Mouse (Mus musculus): ENCODE data around the gene Gm4881. TPM values are rescaled to one million over a fixed set of nuclear protein-coding genes. Genes with fewer than 3 reads are reported as not detected.

Gene Gm4881
- total and polyA plus RNA-seq, 2 experiments, result not detected

DNA sequence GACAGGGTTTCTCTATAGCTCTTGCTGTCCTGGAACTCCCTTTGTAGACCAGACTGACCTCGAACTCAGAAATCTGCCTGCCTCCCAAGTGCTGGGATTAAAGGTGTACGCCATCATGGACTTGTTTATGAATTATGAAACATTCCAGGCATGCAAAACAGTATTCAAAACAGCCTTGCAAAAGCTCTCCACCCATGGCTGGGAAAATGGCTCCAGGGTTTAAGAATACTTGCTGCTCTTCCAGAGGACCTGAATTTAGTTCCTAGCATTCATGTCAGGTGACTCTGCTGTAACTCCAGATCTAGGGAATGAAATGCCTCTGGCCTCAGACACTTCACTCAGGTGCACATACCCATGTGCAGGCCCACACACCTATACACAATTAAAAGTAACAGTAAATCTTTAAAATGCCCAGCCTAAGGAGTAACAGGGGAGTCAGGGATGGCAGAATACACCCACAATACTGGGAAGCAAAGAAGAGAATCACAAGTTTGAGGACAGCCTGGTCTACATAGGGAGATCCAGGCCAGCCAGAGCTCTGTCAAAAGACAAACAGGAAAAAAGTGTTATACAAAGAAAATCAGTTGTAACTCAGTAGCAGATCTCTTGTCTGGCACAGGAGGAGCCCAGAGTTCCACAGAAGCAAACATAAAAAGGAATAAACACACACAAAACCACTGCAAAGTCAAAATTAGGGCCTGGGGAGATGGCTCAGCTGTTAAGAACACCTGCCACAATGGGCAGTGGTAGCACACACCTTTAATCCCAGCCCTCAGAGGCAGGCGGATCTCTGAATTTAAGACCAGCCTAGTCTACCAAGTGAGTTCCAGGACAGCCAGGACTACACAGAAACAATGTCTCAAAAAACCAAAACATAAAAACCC, 52.8 kb downstream of the Gm4881 start:
- no peaks in the 10 kb centered on the region for H3K27me3 ChIP-seq (ENCODE audit: control insufficient read depth, insufficient read depth, low read length)
- no peaks in the 10 kb centered on the region; the same call in 1 of the 2 replicates for H3K79me2 ChIP-seq (ENCODE audit: control insufficient read depth, insufficient read depth, low read length)
- no peak overlapping the region for H3K4me3 ChIP-seq (ENCODE audit: insufficient read depth, low read depth, low read length)
- no peak for DNase-seq (ENCODE audit: extremely low read depth, low read depth, low spot score)
- TF ChIP-seq CTCF (IDR thresholded peaks at IDR 0.05; ENCODE audit: low read depth, low read length), result no peak
- no peak for TF ChIP-seq POLR2A (IDR thresholded peaks at IDR 0.05; ENCODE audit: extremely low read depth, insufficient read depth, low read length)
- WGBS, result 64% methylated on average over 3 of the region's 3 CpGs
- H3K36me3 ChIP-seq (ENCODE audit: control insufficient read depth, insufficient read depth, low read length), result peaks cover 28% of the 10 kb centered on the region
- H3K27ac ChIP-seq (replicated peaks; ENCODE audit: insufficient read depth, low read depth, low read length), result no peak overlapping the region
- no peak overlapping the region for H3K9ac ChIP-seq (ENCODE audit: low read depth, low read length)
- H3K4me1 ChIP-seq (ENCODE audit: control insufficient read depth, insufficient read depth, low read length), result peaks cover 2% of the 10 kb centered on the region; the same call in 1 of the 2 replicates

DNA sequence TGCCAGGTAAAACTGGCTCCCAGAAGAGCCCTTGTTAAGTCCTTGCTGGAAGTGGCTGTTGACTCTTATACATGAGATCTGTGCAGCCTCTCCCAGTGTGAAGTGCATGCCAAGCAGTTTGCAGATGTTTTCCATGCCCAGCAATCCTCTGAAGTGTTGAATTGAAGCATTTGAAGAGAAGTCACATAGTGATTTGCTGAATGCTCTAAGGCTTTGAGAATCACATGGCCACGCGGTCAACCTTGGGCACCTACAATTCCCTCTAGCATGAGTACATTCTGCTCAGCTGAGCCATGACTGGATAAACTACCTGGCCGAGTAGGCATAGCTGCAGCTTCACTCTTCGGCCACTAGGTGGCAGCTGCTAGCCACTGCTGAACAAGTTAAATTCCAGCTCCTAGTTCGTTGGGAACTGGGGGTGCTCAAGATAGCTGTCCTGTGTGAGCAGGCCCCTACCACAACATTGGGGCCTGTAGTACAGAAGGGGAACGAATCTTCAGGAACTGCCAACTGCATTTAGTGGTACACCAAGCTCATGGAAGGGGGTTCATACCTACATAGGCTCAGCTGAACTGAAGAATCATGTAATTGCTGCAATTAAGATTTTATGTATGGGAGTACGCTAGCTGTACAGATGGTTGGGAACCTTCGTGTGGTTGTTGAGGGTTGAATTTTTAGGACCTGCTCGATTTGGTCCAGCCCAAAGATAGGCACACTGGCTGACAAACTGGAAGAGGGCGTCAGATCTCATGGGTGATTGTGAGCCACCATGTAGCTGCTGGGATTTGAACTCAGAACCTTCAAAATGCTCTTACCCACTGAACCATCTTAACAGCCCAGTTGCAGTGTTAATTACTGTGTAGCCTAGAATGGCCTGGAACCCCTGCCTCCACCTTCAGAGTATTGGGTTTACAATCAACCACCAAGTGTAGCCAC, 53.7 kb downstream of the Gm4881 start:
- peak; percentile 68 for DNase-seq (ENCODE audit: extremely low read depth, low read depth, low spot score)
- no peak overlapping the region for H3K4me3 ChIP-seq (ENCODE audit: insufficient read depth, low read depth, low read length)
- H3K27me3 ChIP-seq (ENCODE audit: control insufficient read depth, insufficient read depth, low read length), result no peaks in the 10 kb centered on the region
- peaks cover 11% of the 10 kb centered on the region for H3K4me1 ChIP-seq (ENCODE audit: control insufficient read depth, insufficient read depth, low read length)
- TF ChIP-seq POLR2A (IDR thresholded peaks at IDR 0.05; ENCODE audit: extremely low read depth, insufficient read depth, low read length) (no peak), CTCF (IDR thresholded peaks at IDR 0.05; ENCODE audit: low read depth, low read length) (peak; percentile 98)
- peaks cover 32% of the 10 kb centered on the region for H3K36me3 ChIP-seq (ENCODE audit: control insufficient read depth, insufficient read depth, low read length)
- peaks cover 4% of the 10 kb centered on the region; the same call in 1 of the 2 replicates for H3K79me2 ChIP-seq (ENCODE audit: control insufficient read depth, insufficient read depth, low read length)
- H3K9ac ChIP-seq (ENCODE audit: low read depth, low read length), result no peak overlapping the region
- WGBS, result 27% methylated on average over 10 of the region's 10 CpGs
- H3K27ac ChIP-seq (replicated peaks; ENCODE audit: insufficient read depth, low read depth, low read length), result no peak overlapping the region

DNA sequence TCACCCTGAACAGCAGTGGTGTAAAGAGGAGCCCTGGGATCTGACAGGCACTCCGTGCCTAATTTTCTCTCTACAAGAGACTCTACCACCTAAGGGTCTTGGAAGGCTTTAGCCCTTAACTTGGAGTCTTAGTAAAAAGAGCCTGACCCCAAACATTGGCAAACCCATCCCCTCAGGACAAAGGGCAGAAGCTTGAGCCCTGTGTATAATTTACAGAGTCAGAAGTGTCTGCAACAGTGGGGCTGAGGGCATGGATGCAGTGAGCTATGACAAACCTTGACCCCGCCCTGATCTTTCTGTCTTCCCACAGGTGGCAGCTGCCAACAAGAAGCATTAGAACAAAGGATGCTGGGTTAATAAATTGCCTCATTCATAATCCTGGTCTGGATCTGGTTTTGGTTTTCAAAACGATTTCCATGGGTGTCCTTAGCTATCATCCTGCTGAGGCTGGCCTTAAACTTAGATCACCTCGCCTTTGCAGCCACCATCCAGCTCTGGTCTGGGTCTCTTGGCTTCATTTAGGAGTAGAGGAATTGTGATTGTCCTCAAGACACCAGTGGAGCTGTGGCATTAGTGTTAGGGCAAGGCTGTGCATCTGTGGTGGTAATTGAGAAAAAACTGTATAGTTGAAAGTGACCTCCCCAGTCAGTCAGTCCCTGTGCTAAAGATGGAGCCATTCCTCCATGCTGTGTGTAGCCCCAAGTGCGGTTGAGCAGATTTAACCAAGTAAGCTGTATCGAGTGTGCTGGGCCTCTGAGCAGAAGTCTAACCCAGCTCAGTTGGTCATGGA, 54.7 kb downstream of the Gm4881 start:
- Histone ChIP-seq H3K36me3 (ENCODE audit: control insufficient read depth, insufficient read depth, low read length) (peaks cover 32% of the 10 kb centered on the region), H3K4me3 (ENCODE audit: insufficient read depth, low read depth, low read length) (no peak overlapping the region), H3K9ac (ENCODE audit: low read depth, low read length) (no peak overlapping the region), H3K27ac (replicated peaks; ENCODE audit: insufficient read depth, low read depth, low read length) (no peak overlapping the region), H3K27me3 (ENCODE audit: control insufficient read depth, insufficient read depth, low read length) (no peaks in the 10 kb centered on the region), H3K79me2 (ENCODE audit: control insufficient read depth, insufficient read depth, low read length) (peaks cover 8% of the 10 kb centered on the region; the same call in 1 of the 2 replicates), H3K4me1 (ENCODE audit: control insufficient read depth, insufficient read depth, low read length) (peaks cover 13% of the 10 kb centered on the region)
- no peak for DNase-seq (ENCODE audit: extremely low read depth, low read depth, low spot score)
- WGBS, result 80% methylated on average over 6 of the region's 6 CpGs
- TF ChIP-seq CTCF (IDR thresholded peaks at IDR 0.05; ENCODE audit: low read depth, low read length), result no peak
- no peak for TF ChIP-seq POLR2A (IDR thresholded peaks at IDR 0.05; ENCODE audit: extremely low read depth, insufficient read depth, low read length)

DNA sequence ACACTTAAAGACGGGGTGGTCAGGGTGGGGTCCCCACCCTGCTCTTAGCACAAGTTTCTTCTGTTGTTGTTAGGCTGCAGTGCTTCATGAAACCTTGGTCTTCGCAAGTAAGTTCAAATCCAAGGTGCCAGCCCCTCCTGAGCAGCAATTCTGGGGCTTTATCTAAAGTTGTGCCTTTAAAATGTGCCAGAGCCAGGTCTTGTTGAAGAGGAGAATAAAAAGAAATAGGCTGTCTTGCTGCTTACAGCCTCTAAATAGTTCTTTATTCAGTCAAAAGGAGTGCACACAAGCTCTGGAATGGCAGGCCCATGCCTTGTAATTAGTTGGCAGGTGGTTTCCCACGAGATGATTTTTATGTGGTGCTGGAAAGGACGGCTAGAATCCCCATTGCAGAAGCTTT, 57.2 kb downstream of the Gm4881 start:
- H3K27ac ChIP-seq (replicated peaks; ENCODE audit: insufficient read depth, low read depth, low read length), result no peak overlapping the region
- H3K79me2 ChIP-seq (ENCODE audit: control insufficient read depth, insufficient read depth, low read length), result peaks cover 9% of the 10 kb centered on the region; the same call in 1 of the 2 replicates
- H3K36me3 ChIP-seq (ENCODE audit: control insufficient read depth, insufficient read depth, low read length), result peaks cover 32% of the 10 kb centered on the region
- H3K27me3 ChIP-seq (ENCODE audit: control insufficient read depth, insufficient read depth, low read length), result no peaks in the 10 kb centered on the region
- H3K9ac ChIP-seq (ENCODE audit: low read depth, low read length), result no peak overlapping the region
- WGBS, result 73% methylated on average over 4 of the region's 4 CpGs
- no peak overlapping the region for H3K4me3 ChIP-seq (ENCODE audit: insufficient read depth, low read depth, low read length)
- peaks cover 13% of the 10 kb centered on the region for H3K4me1 ChIP-seq (ENCODE audit: control insufficient read depth, insufficient read depth, low read length)
- DNase-seq (ENCODE audit: extremely low read depth, low read depth, low spot score), result no peak
- TF ChIP-seq POLR2A (IDR thresholded peaks at IDR 0.05; ENCODE audit: extremely low read depth, insufficient read depth, low read length), result no peak
- TF ChIP-seq CTCF (IDR thresholded peaks at IDR 0.05; ENCODE audit: low read depth, low read length), result no peak

DNA sequence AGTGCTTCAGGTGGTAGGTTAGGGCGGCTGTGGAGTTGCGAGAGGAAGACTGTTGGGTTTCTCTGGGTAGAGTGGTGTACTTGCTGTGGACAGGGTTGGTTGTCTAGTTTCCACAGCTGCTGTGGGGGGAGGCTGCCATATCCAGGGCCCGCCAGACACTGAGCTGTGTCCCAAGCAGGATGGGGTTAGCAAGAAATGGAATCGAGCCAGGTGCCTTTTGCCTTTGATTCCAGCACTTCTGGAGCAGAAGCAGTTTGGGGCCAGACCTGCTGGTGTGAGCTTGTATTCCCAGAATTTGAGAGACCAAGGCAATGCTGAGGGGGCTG, 58.0 kb downstream of the Gm4881 start:
- DNase-seq (ENCODE audit: extremely low read depth, low read depth, low spot score), result peak; percentile 43
- TF ChIP-seq CTCF (IDR thresholded peaks at IDR 0.05; ENCODE audit: low read depth, low read length) (no peak), POLR2A (IDR thresholded peaks at IDR 0.05; ENCODE audit: extremely low read depth, insufficient read depth, low read length) (no peak)
- Histone ChIP-seq H3K27ac (replicated peaks; ENCODE audit: insufficient read depth, low read depth, low read length) (0 out of 2 replicates have a peak overlapping the region, but pooled peaks have one; percentile 0), H3K36me3 (ENCODE audit: control insufficient read depth, insufficient read depth, low read length) (peaks cover 32% of the 10 kb centered on the region), H3K79me2 (ENCODE audit: control insufficient read depth, insufficient read depth, low read length) (peaks cover 9% of the 10 kb centered on the region; the same call in 1 of the 2 replicates), H3K27me3 (ENCODE audit: control insufficient read depth, insufficient read depth, low read length) (no peaks in the 10 kb centered on the region), H3K4me3 (ENCODE audit: insufficient read depth, low read depth, low read length) (no peak overlapping the region), H3K4me1 (ENCODE audit: control insufficient read depth, insufficient read depth, low read length) (peaks cover 13% of the 10 kb centered on the region), H3K9ac (ENCODE audit: low read depth, low read length) (peak overlapping the region; percentile 16)
- 11% methylated on average over 4 of the region's 4 CpGs for WGBS

Data from liver, adult 2 months (tissue).